Mouse (Mus musculus): ENCODE measurements at regions not wholly inside any gene's neighbourhood (a gene's known extent, or its start where the extent isn't known, plus 50 kb on each side); places are given as distances from the start of the nearest gene placed in this dataset.

GRCm38 (mm10) chr16:8351424-8351823 is 73.5 kb downstream of the Tmem114 start:
- DNase-seq: no peak

- DNase-seq: no peak
Measured at GRCm38 (mm10) chr16:8349148-8349547, 75.8 kb downstream of the Tmem114 start.

- DNase-seq: no peak
Measured at GRCm38 (mm10) chr16:8348645-8349044, 76.3 kb downstream of the Tmem114 start.

GRCm38 (mm10) chr16:8345216-8345615 is 79.7 kb downstream of the Tmem114 start:
- DNase-seq: no peak

- peak; percentile 45 for DNase-seq
Measured at GRCm38 (mm10) chr16:8333081-8333710, 91.7 kb downstream of the Tmem114 start.

- no peak for DNase-seq
Measured at GRCm38 (mm10) chr16:8311996-8312395, 112.9 kb downstream of the Tmem114 start.

- DNase-seq: peak; percentile 5
Measured at GRCm38 (mm10) chr16:8306389-8306788, 118.5 kb downstream of the Tmem114 start.
